Mouse (Mus musculus): Measurements from ENCODE around the gene Krt18.
"Not testable (repeated sequence)": the region's sequence is repeated elsewhere in the genome, so short reads cannot be mapped to it uniquely, and the experiment has no call there.

The Krt18 gene

DNA sequence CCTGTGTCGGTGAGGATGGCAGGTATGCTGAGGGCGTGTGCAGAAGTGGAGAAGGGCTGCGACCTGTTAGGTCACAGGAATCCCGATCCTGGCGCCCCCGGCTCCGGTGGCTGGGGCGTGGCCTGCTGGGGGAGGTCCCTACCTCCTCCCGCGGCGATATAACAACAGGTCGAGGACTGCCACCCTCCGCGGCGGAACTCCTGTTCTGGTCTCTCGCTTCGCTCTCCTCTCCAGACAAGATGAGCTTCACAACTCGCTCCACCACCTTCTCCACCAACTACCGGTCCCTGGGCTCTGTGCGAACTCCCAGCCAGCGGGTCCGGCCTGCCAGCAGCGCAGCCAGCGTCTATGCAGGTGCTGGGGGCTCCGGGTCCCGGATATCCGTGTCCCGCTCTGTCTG, at the start of gene Krt18:
Gene Krt18 (plus strand): TSS at position 141 of the 400 bp plus-strand sequence.
- DNase-seq (ENCODE audit: low spot score) = peak; percentile 89

DNA sequence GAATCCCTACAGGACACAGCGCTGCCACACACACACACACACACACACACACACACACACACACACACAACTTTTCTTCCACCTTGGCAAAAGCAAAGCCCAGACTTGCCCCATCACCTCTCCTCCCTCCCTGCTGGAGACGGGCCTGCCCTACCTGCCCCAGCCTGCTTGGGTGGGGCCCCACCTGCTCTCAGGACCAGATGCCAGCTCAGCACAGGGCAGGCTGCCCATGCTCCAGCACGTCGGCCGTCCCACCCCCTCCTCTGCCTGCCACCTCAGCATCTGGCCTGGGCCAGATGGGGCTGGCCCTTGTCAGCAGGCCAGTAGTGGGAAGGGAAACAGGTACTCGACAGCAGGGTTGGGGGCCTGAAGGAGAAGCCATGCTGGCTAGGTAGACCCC, 47.1 kb upstream of the Krt18 start:
- DNase-seq (ENCODE audit: low spot score) = no peak

DNA sequence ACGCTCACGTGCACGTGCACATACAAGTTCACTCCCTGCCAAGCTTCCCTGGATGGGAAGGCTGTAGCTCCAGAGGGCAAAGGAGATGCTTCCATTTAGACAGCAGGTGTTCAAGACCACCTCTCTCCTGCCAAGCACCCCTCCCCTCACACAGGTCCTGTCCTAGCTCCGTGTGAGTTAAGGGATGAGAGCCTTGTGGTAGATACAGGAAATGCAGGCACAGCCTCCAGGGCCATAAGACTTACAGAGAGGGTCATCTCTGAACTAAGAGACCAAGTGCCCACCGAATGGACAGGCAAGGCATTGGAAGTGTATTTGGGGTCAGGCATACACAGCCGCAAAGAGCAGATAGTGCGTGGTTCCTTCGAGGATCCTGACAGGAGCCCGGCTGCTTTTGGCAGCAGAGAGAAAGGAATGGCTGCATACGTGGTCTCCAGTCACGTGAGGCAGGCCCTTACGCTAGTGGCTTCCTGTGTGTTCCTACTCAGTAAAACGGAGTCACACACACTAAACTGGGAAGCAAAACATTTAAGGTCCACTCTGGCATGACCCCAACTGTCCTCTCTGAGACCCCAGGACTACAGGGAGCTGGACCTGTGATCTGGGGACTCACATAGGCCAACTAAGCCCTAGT, 44.5 kb upstream of the Krt18 start:
- DNase-seq (ENCODE audit: low spot score) = no peak

DNA sequence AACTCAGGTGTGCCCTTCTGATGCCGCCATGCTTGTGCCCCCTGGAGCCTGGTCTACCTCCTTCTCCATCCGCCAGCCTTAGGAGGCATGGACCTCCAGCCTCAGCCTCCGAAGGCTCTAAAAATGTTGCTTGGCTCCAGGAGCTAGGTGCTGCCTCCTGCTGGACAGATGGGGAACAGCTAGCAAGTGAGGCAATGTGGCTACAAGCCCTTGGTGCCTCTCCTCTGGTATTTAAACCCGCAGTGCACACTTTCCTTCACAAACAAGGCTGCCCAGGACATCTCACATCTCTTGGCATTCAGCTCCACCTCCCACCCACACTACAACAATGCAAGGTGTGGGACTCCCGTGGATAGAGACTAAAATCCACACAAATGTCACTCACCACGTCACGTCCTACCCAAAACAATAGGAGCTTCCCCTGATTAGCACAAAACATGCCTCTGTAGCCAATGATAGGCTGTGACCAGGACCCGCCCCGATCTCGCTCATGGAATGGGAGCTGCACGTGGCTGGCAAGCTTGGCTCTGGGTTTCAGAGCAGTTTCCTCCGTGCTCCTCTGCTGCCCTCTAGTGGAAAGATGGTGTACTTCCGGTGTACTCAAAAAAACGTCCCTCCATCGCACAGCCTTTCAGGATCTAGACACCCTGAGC, 43.9 kb upstream of the Krt18 start:
- DNase-seq (ENCODE audit: low spot score) = peak; percentile 92

DNA sequence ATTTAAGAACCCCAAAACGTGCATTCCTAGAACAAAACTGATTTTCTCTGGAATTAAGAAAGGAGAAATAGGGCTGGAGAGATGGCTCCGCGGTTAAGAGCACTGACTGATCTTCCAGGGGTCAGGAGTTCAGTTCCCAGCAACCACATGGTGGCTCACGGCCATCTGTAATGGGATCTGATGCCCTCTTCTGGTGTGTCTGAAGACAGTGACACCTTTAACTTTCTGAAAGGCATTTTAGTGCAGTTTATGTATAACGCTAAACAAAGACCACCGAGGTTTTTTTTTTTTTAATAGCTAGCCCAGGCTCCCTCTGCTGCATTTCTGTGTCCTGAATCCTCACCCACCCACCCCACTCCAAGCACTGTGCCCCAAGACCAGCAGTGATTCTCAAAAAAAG, 43.2 kb upstream of the Krt18 start:
- no peak for DNase-seq (ENCODE audit: low spot score)

DNA sequence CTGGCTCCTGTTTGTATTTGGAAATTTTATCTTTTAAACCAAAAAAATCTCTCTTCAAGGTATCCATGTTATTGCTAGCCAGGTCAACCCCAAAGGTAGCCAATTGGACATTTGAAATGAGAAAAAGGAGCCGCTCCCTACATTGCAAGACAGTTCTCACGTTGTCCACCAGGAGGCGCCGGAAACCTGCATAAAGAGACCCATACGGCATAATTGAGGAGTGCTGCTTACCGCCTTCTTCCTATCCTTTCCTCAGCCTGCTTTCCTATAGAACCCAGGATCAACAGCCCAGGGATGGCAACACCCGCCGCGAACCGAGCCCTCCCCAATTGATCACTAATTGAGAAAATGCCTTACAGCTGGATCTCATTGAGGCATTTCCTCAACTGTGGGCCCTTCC, 39.9 kb upstream of the Krt18 start:
- peak; percentile 83 for DNase-seq (ENCODE audit: low spot score)

DNA sequence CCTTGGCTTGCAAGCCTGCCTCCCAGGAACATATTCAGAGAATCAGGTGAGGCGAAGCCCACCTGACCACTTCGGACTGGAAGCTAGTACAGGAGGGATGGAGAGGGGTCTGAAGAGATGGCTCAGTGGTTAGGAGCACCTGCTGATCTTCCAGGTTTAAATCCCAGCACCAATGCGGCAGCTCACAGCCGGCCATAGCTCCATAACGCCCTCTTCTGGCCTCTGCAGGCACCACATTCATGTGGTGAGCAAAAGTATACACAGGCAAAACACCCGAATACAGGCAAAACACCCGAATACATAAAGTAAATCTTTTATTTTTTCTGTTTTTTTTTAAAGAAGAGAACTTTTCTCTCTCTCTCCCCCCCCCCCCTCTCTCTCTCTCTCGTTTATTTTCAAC, 39.3 kb upstream of the Krt18 start:
- no peak for DNase-seq (ENCODE audit: low spot score)

DNA sequence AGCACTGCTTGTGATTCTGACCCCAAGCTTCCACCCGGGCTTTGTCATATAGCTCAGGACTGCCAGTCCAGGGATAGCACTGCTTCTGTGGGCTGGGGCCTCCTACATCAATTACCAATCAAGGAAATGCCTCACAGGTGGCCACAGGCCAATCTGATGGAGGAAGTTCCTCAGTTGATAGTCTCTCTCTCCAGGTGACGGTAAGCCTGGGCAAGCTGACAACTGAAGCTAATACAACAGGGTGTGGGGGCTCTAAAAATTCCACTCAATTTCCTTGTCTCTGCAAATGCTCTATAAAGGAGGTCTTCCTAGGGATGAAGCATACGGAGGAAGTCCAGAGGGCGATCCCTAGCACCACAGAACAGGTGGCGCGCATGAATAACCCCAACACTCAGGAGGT, 37.0 kb upstream of the Krt18 start:
- no peak for DNase-seq (ENCODE audit: low spot score)

DNA sequence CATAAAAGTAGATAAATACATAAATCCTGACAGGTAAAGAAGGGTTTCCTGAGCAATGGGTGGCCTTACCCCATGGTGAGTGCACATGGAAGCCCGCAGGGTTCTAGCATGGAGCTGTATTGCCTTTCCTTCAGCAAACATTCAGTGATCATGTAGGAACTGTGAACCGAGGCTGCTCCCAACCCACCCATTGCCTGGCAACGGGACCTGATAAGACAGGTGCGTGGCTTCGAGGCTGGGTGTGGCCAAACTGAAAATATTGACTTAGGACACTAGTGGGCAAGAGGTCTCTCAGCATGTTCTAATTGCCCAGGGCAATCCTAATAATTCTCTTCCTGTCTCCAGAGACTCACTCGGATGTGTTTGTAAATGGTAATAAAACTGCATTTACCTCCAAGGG, 33.6 kb upstream of the Krt18 start:
- no peak for DNase-seq (ENCODE audit: low spot score)

DNA sequence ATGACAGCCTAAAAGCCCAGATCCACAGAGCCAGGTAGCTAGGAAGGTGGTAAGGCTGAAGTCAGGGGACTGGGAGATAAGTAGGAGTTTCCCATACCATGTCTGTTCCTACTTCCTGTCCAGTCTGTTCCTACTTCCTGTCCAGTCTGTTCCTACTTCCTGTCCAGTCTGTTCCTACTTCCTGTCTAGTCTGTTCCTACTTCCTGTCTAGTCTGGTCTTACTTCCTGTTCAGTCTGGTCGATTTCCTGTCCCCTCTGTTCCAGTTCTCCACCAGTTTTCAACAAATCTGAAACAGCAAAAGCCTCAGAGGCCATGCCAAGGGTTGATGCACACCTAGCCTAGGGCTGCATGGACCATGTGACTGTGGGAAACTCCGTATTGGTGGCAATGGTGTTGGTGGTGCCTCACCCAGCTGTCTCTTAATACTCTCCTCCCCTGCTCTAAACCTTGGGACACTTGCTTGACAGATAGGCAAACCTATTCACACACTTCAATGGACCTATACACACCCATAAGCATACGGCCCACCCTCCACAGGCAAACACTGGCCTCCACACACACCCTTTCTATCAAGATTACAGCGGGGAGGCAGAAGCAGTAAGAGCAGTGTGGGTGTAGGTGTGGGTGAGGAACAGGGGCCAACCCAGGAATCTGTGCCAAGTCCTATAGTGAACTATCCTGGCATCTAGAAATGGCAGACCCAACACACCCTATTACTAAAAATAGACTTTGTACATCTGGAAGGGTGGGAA, 32.3 kb upstream of the Krt18 start:
- DNase-seq (ENCODE audit: low spot score) = no peak

DNA sequence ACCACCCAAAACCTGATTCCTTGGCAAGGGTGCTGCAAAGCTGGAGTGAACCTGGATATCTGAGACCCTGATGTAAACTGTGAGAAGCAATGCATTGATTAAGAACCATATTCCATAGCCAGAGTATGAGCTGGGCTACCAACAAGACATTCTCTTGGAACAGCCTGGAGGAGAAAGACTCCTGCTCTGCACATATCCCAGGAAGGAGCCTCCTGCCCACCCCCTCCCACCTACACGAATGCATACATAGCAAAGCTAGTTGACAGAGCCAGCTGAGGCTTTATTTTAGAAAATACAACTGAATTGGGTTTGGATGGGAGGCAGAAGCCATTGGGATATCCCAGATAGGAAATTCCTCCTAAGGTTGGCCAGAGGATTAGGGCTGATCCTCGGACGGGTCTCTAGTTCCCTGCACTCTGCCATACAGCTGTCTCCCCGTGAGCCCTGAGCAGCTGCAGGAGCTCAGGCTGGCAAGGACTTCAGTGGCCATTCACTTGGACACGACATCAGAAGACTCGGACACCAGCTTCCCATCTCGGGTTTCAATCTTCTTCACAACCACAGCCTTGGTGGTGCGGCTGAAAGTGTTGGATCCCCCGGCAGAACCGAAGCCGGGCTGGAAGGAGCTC, 31.4 kb upstream of the Krt18 start:
- DNase-seq (ENCODE audit: low spot score) = not testable (repeated sequence)

DNA sequence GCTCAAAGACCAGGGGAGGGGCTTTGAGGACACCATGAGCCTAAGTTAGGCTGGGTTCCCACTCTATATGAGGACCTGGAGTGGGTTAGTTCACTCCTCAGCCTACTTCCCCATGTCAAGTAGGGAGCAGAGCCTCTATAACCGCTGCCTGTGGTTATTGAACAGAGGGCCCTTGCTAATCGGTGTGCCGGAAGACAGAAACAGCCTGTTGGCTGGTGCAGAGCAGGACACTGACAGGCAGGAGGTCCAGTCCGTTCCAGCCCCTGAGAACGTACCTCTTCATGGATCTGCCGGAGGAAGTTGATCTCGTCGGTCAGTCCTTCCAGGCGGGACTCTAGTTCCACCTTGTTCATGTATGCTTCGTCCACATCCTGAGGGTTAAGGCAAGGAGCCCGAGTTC, 28.8 kb upstream of the Krt18 start:
- no peak for DNase-seq (ENCODE audit: low spot score)

DNA sequence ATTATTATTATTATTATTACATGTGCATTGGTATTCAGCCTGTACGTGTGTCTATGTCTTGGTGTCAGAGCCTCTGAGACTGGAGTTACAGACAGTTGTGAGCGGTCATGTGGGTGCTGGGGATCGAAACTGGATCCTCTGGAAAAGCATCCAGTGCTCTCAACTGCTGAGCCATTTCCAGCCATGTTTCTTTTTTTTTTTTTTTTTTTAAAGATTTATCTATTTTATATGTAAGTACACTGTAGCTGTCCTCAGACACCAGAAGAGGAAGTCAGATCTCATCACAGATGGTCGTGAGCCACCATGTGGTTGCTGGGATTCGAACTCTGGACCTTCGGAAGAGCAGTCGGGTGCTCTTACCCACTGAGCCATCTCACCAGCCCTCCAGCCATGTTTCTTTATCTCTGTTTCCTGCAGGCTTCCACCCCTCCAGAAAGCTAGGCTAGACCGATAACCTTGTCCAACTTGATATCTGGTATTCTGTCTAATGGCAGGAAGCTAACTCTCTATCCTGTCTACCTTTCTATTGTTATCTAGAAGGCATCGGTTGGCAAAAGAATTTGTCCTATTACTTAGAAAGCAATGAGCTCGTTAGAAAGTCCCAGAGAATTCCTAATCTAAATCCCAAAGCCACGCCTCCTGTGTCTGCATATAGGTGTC, 28.2 kb upstream of the Krt18 start:
- DNase-seq (ENCODE audit: low spot score) = no peak

DNA sequence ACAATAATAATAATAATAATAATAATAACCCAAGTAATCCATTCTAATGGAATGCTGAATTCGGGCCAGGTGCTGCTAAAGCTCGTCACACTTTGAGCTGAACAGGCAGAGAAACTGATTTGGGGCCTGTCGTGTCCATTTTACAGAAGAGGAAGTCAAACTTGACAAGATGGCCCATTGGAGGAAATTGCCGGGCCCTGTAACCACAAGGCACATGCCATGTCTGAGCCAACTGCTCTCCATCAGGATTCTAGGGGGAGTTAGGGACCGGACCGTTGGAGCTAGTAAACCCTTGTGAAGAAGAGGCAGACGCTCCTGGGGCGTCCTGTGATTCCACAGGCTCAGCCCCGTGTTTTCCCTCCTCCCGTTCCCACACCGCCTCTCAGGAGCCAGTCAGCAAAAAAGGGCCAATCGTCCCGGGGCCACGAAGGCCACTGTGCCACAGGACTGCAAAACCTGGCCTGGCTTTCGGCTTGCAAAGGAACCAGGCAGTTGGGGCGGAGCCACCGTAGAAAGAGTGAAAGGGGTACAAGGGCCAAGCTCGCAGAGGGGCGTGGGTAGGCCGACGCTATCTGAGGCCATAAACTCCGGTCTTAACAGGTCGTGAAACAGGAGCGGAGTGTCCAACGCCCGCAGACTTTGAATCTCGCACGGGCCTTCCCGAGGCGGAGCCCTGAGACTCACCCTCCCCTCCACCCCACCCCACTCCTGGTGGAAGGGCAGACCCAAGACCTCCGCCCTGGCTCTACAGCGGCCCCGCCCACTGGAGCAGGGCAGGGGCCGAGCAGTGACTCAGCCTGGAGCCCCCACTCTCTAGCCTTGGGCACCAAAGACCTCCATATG, 25.1 kb upstream of the Krt18 start:
- DNase-seq (ENCODE audit: low spot score) = peak; percentile 89

DNA sequence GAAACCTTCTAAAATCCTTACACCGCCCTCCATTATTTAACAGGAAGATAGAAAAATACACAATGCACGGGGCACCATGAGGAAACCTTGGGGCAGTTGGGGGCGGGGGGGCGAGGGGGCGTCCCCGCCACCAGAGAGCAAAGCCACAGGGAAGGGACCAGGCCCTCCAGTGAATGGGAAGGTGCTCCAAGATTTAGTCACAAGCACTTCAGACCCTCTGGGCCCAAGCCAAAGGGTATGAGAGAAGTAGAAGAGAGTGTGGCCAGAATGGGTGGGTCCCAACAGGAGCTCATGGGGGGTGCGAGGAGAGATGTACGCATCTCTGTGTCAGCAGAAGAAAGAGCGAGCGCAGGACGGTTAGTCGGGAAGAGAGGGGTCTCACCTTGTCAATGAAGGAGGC, 24.5 kb upstream of the Krt18 start:
- peak; percentile 49 for DNase-seq (ENCODE audit: low spot score)

DNA sequence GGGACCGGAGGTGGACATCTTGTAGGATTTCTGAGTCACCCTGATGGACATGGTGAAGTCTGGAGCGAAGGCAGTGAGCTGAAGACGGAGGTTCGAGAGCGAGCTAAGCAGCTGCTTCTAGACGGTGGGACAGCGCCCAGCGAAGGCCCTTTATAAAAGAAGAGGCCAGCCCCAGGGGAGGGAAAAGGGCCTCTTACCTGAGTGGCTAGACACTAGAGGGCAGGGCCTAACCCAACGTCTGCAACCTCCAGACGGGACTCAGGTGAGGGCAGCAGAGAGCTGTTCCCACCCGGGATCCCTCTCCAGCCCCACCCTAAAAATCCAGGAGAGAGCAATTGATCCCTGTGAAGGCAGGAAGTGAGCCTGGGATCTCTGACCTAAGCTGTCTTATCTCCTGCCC, 23.8 kb upstream of the Krt18 start, which contains the start of gene Krt8:
Gene Krt8 (minus strand): TSS at position 294 of the 400 bp plus-strand sequence.
- peak; percentile 92 for DNase-seq (ENCODE audit: low spot score)

DNA sequence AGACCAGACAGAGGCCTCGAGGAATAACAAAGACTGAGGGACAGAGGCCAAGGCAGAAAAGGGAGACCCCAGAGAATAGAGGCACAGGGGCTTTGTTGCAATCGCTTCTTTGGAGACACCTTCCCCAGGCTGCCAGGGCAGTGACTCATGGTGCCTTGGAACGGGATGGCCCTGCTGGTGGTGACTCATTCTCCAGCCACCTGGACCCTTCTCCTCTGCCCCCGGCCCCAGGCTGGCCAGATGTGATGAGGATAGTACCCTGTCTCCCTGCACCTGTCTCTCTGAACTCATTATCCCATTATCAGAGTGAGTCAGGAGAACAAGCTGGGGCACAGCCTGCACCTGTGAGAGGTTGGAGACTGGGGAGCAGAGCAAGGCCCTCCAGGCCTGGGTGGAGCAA, 22.7 kb upstream of the Krt18 start:
- DNase-seq (ENCODE audit: low spot score) = no peak

DNA sequence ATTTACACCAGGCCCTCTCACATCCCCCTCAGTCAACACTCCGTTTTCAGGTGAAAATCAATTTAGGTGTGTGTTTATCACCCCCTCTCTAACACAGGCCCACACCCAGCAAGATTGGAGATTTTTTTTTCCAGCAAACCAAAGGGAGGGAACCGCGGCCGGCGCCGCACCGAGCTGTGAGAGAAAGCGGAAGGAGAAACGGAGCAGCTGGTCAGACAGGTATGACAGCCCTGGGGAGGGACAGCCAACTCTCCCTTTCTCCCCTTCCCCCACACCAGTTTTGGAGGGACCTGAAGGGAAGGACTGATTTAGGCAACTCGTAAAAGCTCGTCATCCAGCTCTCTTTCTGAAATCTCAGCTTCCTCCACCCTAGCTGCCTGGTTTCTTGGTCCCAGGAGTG, 21.7 kb upstream of the Krt18 start:
- no peak for DNase-seq (ENCODE audit: low spot score)

DNA sequence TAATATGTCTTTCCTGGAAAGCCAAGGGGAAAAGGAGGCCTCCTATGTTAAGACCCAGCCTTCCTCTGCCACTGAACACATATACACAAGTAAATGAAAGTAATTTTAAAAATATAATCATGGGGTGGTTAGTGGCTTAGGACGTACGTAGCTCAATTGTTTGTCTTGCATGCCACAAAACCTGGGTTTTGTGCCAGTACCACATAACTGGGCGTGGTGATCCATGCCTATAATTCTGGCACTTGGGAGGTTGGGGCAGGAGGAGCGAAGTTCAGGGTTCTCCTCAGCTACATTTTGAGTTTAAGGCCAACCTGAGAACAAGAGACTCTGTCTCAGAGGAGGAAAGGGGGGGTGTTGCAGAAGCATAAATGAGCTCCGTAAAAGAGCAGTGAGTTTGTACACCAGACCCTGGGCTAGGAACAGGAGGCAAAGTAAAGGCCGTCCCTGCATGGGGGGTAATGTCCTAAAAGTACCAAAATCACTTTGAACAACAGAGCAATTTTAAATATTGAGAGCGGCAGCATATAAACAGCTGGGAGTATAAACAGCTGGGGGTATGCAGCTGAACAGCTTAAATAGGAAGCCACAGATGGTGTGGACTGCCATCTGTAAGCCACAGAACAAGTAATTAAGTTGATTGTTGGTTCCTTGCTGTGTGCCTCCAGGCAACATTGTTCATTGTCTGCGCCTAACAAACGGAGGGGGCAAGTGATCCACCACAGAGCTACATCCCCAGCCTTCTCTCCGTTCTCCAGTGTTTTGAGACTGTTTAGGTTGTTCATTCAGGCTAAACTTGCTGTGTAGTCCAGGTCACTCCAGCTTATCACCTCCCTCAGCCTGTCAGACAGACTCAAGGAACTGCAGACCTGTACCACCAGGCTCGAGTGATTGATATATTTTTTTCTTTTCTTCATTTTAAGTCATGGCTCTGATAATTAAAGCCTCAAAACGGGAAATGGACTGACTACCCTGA, 20.6 kb upstream of the Krt18 start:
- DNase-seq (ENCODE audit: low spot score) = no peak

DNA sequence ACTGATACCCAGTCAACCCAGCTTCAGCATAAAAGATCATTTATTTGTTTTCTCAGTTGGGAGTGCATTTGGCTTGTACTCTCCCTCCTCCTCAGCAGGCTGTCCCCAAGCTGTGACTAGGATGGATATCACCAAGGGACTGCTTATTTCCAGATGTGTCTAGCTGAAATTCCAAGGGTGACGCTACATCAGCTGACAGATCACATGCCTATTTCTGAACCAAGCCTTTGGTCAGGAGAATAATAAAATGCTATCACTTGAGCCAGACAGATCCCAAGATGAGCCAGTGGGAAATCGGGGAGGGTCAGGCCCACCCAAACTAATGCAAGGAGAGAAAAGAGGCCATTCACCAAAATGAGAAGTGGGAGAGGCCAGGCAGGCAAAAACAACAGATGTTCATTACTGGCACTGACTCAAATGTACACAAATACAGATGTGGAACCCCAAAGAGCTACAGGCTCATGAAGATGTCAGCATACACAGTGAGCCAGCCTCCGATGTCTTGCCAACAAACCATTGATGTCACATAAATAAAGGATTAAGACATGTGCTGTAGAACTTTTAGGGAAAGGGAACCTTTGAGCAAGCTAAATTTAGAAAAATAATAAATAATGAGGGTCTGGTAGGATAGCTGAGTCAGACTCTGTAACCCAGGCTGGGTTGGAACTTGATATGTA, 17.3 kb upstream of the Krt18 start:
- no peak for DNase-seq (ENCODE audit: low spot score)

All from yolk sac, embryonic 10.5 days (tissue).